Mouse (Mus musculus) kidney, adult 11 months (tissue): ENCODE data around the gene Gm21988.
A peak's percentile ranks its signal among the peaks of the same experiment; 100 is the strongest.

Experiments used
- DNase-seq: peaks from one replicate; pipeline ENCODE4 v3.0.0; 2022

The Gm21988 gene

DNA sequence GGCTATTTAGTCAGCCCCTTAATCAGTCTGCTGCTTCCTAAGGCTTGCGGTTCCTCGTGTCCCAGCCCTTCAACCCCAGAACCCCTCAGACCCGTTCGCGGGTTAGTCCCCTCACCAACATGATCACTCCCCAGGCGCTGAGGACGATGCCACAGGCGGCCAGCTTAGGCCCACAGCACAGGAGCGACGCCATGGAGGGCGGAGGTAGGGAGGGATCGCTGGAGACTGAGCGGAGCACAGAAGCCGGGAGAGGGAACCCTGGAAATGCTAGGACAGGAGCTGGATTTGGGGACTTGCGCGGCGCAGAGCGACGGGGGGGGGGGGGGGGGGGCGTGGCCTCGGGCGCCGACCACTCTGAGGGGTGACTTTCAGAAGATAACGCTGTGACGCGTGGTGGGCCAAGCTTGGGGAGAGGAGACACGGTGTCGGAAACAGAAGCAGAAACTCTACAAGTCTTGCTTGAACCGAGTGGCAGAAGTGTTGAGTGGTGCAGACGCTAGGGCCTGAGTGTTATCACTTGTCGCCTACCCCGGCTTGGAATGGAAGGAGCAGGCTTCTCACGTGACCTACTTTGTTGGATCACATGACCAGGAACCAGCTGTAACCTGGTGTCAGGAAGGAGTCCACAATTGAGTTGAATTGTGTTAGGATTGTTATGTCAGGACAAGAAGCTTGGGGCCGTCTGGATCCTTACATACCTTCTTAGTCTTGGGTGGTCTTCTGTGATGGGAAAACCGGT is at the start of gene Gm21988, which contains the start of gene Rnasek:
Gene Gm21988 (minus strand): TSS at position 290 of the 739 bp plus-strand sequence.
Gene Rnasek (minus strand): TSS at position 302 of the 739 bp plus-strand sequence.
- DNase-seq, result peak; percentile 86

DNA sequence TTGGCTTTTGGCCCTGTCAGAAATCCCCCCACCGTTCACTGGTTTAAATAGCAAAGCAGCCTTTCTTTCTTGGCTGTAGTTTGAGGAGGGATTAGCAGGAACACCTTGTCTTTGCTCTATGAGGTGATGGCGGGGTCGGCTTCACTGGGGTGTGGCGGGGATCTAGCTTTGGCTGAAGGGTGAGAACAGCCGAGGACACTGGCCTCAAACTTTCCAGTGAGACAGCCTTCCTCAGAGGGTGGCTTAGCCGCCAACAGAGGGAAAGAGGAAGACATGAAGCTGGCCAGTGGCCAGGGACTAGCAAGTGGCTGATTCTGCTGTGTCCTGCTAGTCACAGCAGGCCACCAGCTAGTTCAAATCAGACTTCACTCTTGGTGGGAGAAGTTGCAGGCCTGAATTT is 49.6 kb upstream of the Gm21988 start:
- no peak for DNase-seq

- DNase-seq, result no peak
Measured at GRCm38 (mm10) chr11:70288102-70288501, 48.5 kb upstream of the Gm21988 start.

GRCm38 (mm10) chr11:70285686-70286085 is 46.1 kb upstream of the Gm21988 start:
- no peak for DNase-seq

- DNase-seq, result no peak
Measured at GRCm38 (mm10) chr11:70284757-70285156, 45.1 kb upstream of the Gm21988 start.

- peak; percentile 66 for DNase-seq
Measured at GRCm38 (mm10) chr11:70283666-70284065, 44.0 kb upstream of the Gm21988 start.

DNA sequence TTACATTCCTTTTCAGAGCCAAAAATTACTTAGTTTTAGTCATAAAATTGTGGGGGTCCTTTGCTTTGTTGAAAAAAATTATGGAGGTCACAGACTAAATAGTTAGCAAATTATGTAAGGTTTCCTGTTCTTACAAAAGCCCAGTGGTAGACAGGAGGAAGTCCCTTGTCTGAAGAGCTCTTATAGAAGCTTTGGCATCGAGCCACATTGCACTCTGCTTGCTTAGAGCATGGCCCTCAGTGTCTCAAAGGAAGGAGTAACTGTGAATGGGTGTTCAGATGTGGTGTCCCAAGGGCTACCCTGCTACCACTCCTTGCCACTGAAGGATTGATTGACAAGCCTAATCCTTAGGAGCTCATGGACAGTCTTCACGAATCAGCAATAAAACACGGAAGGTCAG is 40.8 kb upstream of the Gm21988 start:
- no peak for DNase-seq

DNA sequence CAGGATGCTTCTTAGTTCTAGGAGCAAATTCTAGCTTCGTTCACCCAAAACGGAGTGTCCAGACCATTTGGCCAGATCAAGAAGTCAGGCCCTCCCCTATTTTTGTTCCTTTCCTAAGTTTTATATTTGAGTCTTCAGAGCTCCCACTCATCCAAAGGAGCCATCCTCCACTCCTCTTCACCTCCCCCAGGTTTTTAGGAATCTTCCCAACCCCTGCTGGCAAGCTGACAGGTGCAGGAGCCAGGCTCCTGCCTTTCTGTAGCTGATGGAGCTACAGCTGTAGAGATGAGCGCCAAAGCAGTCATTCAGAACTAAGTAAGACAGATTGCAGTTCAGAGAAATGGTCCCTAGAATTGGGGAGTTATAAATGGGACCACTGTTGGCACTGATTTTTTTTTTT is 39.3 kb upstream of the Gm21988 start:
- DNase-seq, result no peak

- DNase-seq, result no peak
Measured at GRCm38 (mm10) chr11:70271641-70272040, 32.0 kb upstream of the Gm21988 start.

GRCm38 (mm10) chr11:70266405-70266804 is 26.8 kb upstream of the Gm21988 start:
- DNase-seq, result peak; percentile 11

- DNase-seq, result no peak
Measured at GRCm38 (mm10) chr11:70265819-70266218, 26.2 kb upstream of the Gm21988 start.

- no peak for DNase-seq
Measured at GRCm38 (mm10) chr11:70265252-70265651, 25.6 kb upstream of the Gm21988 start.

GRCm38 (mm10) chr11:70259035-70259434 is 19.4 kb upstream of the Gm21988 start:
- no peak for DNase-seq

- DNase-seq, result peak; percentile 59
Measured at GRCm38 (mm10) chr11:70254931-70255531, 15.4 kb upstream of the Gm21988 start, which contains the start of gene Alox12. Alox12 (minus strand) TSS chr11:70255353.

DNA sequence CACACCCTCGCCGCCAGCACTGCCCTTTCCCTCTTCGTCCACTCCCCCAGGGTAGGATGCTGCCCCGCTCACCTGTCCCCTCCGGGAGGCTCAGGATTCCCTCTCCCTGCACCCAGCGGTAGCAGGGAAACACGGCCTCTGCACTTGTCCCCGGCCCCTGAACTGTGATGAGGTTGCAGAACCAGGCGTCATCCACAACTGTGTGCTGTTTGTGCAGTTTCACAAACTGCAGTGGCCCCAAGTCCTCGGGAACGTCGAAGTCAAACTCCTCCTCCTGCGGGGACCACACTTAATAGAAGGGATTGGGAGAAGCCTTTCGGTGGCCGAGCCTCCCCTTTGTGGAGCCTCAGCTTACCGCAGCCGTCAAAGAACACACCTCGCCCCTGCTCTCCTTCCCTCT is 14.7 kb upstream of the Gm21988 start:
- no peak for DNase-seq

GRCm38 (mm10) chr11:70251853-70252252 is 12.2 kb upstream of the Gm21988 start:
- DNase-seq, result no peak

DNA sequence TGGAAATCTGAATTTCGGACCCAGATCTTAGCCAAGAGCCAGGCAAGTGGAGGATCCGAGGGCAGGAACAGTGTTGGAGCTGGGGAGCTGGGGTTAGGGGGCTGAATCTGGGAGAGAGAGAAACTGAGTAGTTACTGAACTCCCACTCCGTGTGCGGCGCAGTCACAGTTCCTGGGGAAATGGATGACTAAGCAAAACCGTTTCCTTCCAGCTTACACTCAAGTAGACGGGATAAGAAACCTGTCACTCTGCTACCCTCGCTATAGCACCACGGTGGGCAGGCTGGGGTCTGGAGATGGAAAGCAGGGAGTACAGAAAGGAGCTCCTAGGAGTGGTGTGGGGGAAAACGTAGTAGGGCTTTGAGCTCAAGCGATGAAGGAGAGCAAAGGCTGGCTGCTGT is 10.5 kb upstream of the Gm21988 start:
- no peak for DNase-seq

GRCm38 (mm10) chr11:70247136-70247845 is 7.7 kb upstream of the Gm21988 start:
- no peak for DNase-seq

DNA sequence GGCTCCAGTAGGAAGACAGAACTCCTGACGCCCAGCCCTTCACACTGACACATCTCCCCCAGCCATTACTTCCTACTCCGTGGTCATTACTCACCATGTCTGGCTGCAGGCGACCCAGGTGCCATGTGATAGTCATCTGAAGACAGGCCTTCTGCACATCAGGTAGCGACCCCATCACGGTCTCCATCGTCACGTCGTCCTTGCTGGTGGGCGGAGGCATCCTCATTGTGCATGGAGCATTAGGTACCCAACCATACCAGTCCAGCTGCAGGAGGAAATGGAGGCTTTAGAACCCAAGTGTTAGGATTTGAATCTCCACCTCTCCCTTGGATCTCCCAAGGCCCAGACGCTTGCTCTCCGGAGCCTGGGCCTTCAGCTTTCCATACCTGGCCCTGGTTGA is 3.0 kb upstream of the Gm21988 start:
- no peak for DNase-seq

GRCm38 (mm10) chr11:70238591-70239440 is 814 bp downstream of the Gm21988 start:
- DNase-seq, result peak; percentile 45

- DNase-seq, result peak; percentile 97
Measured at GRCm38 (mm10) chr11:70237457-70238167, 2.0 kb downstream of the Gm21988 start, which contains the start of gene 0610010K14Rik. 0610010K14Rik (minus strand) TSS chr11:70237914.

DNA sequence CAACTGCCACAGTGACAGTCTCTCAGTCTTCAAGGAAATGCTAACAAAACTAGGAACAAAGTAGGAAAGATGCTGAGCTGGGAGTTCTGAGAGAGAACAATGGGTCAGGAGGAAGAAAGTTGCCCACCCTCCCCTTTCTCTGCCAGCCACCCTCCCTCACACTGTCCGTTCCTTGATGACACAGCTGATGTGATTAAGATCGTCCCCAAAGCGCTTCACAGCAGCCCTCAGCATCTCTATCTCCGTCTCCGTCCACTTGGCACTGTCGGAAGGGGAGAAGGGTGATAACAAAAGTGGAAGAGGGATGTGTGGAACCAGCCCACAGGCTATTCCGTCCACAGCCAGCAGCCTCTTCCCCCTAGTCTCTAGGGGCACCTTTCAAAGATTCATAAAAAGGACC is 2.9 kb downstream of the Gm21988 start:
- DNase-seq, result no peak
